In genomic region chr13:6647992-6648668, GRCm38 (mm10) we compare ENCODE assay signal across 8 mouse cellular contexts. TPM values are rescaled to one million over a fixed set of nuclear protein-coding genes. Genes with fewer than 3 reads are reported as not detected.
DNase-seq lines count a peak whose midpoint lies in the region; ATAC-seq lines count a peak whose summit lies in the region.

No protein-coding gene starts in this region.

- no peaks in the 10 kb centered on the region for H3K9me3 ChIP-seq in heart, embryonic 16.5 days (replicated peaks; ENCODE audit: control insufficient read depth, low read length)
- H3K9me3 ChIP-seq in hindbrain, embryonic 15.5 days: no peaks in the 10 kb centered on the region
- H3K9me3 ChIP-seq in midbrain, embryonic 16.5 days (replicated peaks; ENCODE audit: control insufficient read depth, low read length, poor library complexity, severe bottlenecking): no peaks in the 10 kb centered on the region

- H3K27me3 ChIP-seq in heart, embryonic 16.5 days (ENCODE audit: control insufficient read depth, insufficient read depth, low read length): no peaks in the 10 kb centered on the region
- no peaks in the 10 kb centered on the region for H3K27me3 ChIP-seq in hindbrain, embryonic 15.5 days
- no peaks in the 10 kb centered on the region for H3K27me3 ChIP-seq in midbrain, embryonic 16.5 days (ENCODE audit: control insufficient read depth, insufficient read depth, low read depth, low read length)

- peak overlapping the region; percentile 86 for H3K9ac ChIP-seq in heart, embryonic 16.5 days (ENCODE audit: low read length)
- H3K9ac ChIP-seq in hindbrain, embryonic 15.5 days: peak overlapping the region; percentile 64
- peak overlapping the region; percentile 85 for H3K9ac ChIP-seq in midbrain, embryonic 16.5 days (ENCODE audit: low read depth, low read length)

- peaks cover 13% of the 10 kb centered on the region for H3K4me1 ChIP-seq in heart, embryonic 16.5 days (ENCODE audit: control insufficient read depth, insufficient read depth, low read length)
- H3K4me1 ChIP-seq in hindbrain, embryonic 15.5 days (replicated peaks): peaks cover 24% of the 10 kb centered on the region
- peaks cover 10% of the 10 kb centered on the region for H3K4me1 ChIP-seq in midbrain, embryonic 16.5 days (ENCODE audit: control insufficient read depth, insufficient read depth, low read length)

- H3K27ac ChIP-seq in heart, embryonic 16.5 days (ENCODE audit: low read length): peak overlapping the region; percentile 96
- H3K27ac ChIP-seq in hindbrain, embryonic 15.5 days (replicated peaks): peak overlapping the region; percentile 87
- peak overlapping the region; percentile 89 for H3K27ac ChIP-seq in midbrain, embryonic 16.5 days (ENCODE audit: low read length)

- DNase-seq in heart, postnatal 25 days (ENCODE audit: low spot score): no peak
- DNase-seq in ES-CJ7 (ENCODE audit: low read depth, low spot score): peak; percentile 41
- peak; percentile 61 for DNase-seq in cerebellum, adult 9-10 months
- DNase-seq in adrenal gland, postnatal 14 days: no peak
- no peak for DNase-seq in adrenal gland, postnatal 4 days (ENCODE audit: low spot score in 2 of 2)

- peak overlapping the region; percentile 89 for H3K4me3 ChIP-seq in heart, embryonic 16.5 days (ENCODE audit: low read length)
- H3K4me3 ChIP-seq in hindbrain, embryonic 15.5 days: peak overlapping the region; percentile 59
- peak overlapping the region; percentile 80 for H3K4me3 ChIP-seq in midbrain, embryonic 16.5 days (ENCODE audit: low read depth, low read length)

- ATAC-seq in heart, embryonic 16.5 days (replicated peaks; ENCODE audit: extremely low read depth, insufficient read depth, low FRiP score): peak; percentile 20
- ATAC-seq in hindbrain, embryonic 15.5 days (ENCODE audit: low FRiP score, low read depth): peak; percentile 54
- ATAC-seq in midbrain, embryonic 16.5 days: peak; percentile 64

- intact Hi-C loops in heart, postnatal 25 days (cut with DNase I): loop anchor here (2.0 kb wide), 1 partner anchor 13 kb away; no protein-coding TSS in a partner anchor

- WGBS in heart, embryonic 16.5 days: under 1% methylated on average over 28 of the region's 28 CpGs
- under 1% methylated on average over 28 of the region's 28 CpGs for WGBS in hindbrain, embryonic 15.5 days
- WGBS in midbrain, embryonic 16.5 days: 0% methylated on average over 28 of the region's 28 CpGs

- H3K4me2 ChIP-seq in heart, embryonic 16.5 days (ENCODE audit: low read depth, low read length): peak overlapping the region; percentile 99
- H3K4me2 ChIP-seq in hindbrain, embryonic 15.5 days: peak overlapping the region; percentile 97
- peak overlapping the region; percentile 94 for H3K4me2 ChIP-seq in midbrain, embryonic 16.5 days (ENCODE audit: low read length)

- no peaks in the 10 kb centered on the region for H3K36me3 ChIP-seq in heart, embryonic 16.5 days (ENCODE audit: control insufficient read depth, insufficient read depth)
- no peaks in the 10 kb centered on the region for H3K36me3 ChIP-seq in hindbrain, embryonic 15.5 days
- no peaks in the 10 kb centered on the region for H3K36me3 ChIP-seq in midbrain, embryonic 16.5 days (ENCODE audit: control insufficient read depth, insufficient read depth, low read length)

RNA-seq across cellular contexts. Expression of gene Pfkp, which starts 0.4 kb away (rescaled TPM):
- 201 and 224 TPM in 2 replicates for polyA plus RNA-seq in heart, embryonic 16.5 days (2015; fragmentation: Nextera tagmentation; extraction: Ambion mirVana)
- 10 to 100 TPM; 64.5 to 69.1 TPM for total RNA-seq in heart, postnatal 25 days (2021)
- polyA plus RNA-seq in hindbrain, embryonic 15.5 days (2015; fragmentation: Nextera tagmentation; extraction: Ambion mirVana): 441 and 470 TPM in 2 replicates
- 470 and 501 TPM in 2 replicates for polyA plus RNA-seq in midbrain, embryonic 16.5 days (2015; fragmentation: Nextera tagmentation; extraction: Ambion mirVana)
- total RNA-seq in adrenal gland, postnatal 14 days (2021): 50.8 and 57.1 TPM in 2 replicates
- total RNA-seq in adrenal gland, postnatal 4 days (2021): 10 to 100 TPM; 50.5 to 63.4 TPM

Comparison
In these comparisons a context has a peak if more than half of its experiments do, and no peak if none do; other contexts are left out.
1. DNase-seq: peak in ES-CJ7 (single experiment) and cerebellum, adult 9-10 months (single experiment); none in heart, postnatal 25 days (single experiment), adrenal gland, postnatal 14 days (single experiment) and adrenal gland, postnatal 4 days (0 of 2).
2. Peak in every context shown above with its lines, with median percentiles within 50 percentile points of each other: ATAC-seq, H3K27ac ChIP-seq, H3K4me2 ChIP-seq, H3K4me3 ChIP-seq and H3K9ac ChIP-seq.